Mouse (Mus musculus): Measurements from ENCODE around the gene Myh9.

GRCm38 (mm10) chr15:77750461-77750860, 91.5 kb downstream of the Myh9 start:
- peak; percentile 56; the same call in 1 of the 2 replicates for TF ChIP-seq CTCF (IDR thresholded peaks at IDR 0.05; ENCODE audit: borderline replicate concordance, extremely low read depth, insufficient read depth, insufficient read length)
- no peak for TF ChIP-seq POLR2A (IDR thresholded peaks at IDR 0.05; ENCODE audit: borderline replicate concordance, extremely low read depth, insufficient read depth, insufficient read length, poor library complexity, severe bottlenecking)

All from brain, embryonic 14.5 days (tissue).